Mouse (Mus musculus) 3134 (cell line): ENCODE data around the gene Ubxn11.

Source experiments
- DNase-seq: peaks from one replicate; pipeline ENCODE4 v3.0.0-alpha.2; 2011; ENCODE audit warnings: low spot score; ENCODE audit not compliant: insufficient read length; ENCODE audit errors: extremely low read depth

Ubxn11 gene

GRCm38 (mm10) chr4:134101979-134102741, at the start of gene Ubxn11:
Gene Ubxn11 (plus strand): TSS chr4:134102570.
- peak; percentile 81 for DNase-seq

- DNase-seq, result no peak
Measured at GRCm38 (mm10) chr4:134053538-134053937, 48.8 kb upstream of the Ubxn11 start, which contains the start of gene Zfp683. Gene Zfp683 (plus strand): TSS chr4:134053838.

- no peak for DNase-seq
Measured at GRCm38 (mm10) chr4:134058166-134058715, 44.1 kb upstream of the Ubxn11 start.

GRCm38 (mm10) chr4:134058908-134059307, 43.5 kb upstream of the Ubxn11 start:
- no peak for DNase-seq

GRCm38 (mm10) chr4:134060135-134060865, 42.1 kb upstream of the Ubxn11 start, which contains the start of gene Crybg2:
Gene Crybg2 (plus strand): TSS chr4:134060815.
- DNase-seq, result no peak

GRCm38 (mm10) chr4:134061166-134061830, 41.1 kb upstream of the Ubxn11 start:
- DNase-seq, result peak; percentile 38

GRCm38 (mm10) chr4:134061944-134062446, 40.4 kb upstream of the Ubxn11 start:
- DNase-seq, result no peak

GRCm38 (mm10) chr4:134062561-134062960, 39.8 kb upstream of the Ubxn11 start:
- DNase-seq, result no peak

- no peak for DNase-seq
Measured at GRCm38 (mm10) chr4:134065431-134066004, 36.9 kb upstream of the Ubxn11 start.

- no peak for DNase-seq
Measured at GRCm38 (mm10) chr4:134067383-134067782, 35.0 kb upstream of the Ubxn11 start.

GRCm38 (mm10) chr4:134067833-134068544, 34.4 kb upstream of the Ubxn11 start:
- no peak for DNase-seq

- no peak for DNase-seq
Measured at GRCm38 (mm10) chr4:134068793-134069580, 33.4 kb upstream of the Ubxn11 start.

- DNase-seq, result no peak
Measured at GRCm38 (mm10) chr4:134078694-134079093, 23.7 kb upstream of the Ubxn11 start.

- DNase-seq, result no peak
Measured at GRCm38 (mm10) chr4:134080674-134081073, 21.7 kb upstream of the Ubxn11 start.

GRCm38 (mm10) chr4:134081730-134082386, 20.5 kb upstream of the Ubxn11 start:
- DNase-seq, result no peak

- DNase-seq, result no peak
Measured at GRCm38 (mm10) chr4:134082460-134082859, 19.9 kb upstream of the Ubxn11 start.

GRCm38 (mm10) chr4:134084999-134085398, 17.4 kb upstream of the Ubxn11 start:
- DNase-seq, result no peak

- DNase-seq, result peak; percentile 32
Measured at GRCm38 (mm10) chr4:134087412-134087811, 15.0 kb upstream of the Ubxn11 start.
